Mouse (Mus musculus) embryo, embryonic 10 days (tissue): ENCODE measurements around the gene Fermt3.
A peak's percentile ranks its signal among the peaks of the same experiment; 100 is the strongest.

ENCODE experiments used
- DNase-seq: peaks from one replicate; pipeline ENCODE4 v3.0.0-alpha.2; 2015; ENCODE audit warnings: low spot score

The Fermt3 gene

GRCm38 (mm10) chr19:7039088-7039720, 19.9 kb upstream of the Fermt3 start:
- DNase-seq, result peak; percentile 75

DNA sequence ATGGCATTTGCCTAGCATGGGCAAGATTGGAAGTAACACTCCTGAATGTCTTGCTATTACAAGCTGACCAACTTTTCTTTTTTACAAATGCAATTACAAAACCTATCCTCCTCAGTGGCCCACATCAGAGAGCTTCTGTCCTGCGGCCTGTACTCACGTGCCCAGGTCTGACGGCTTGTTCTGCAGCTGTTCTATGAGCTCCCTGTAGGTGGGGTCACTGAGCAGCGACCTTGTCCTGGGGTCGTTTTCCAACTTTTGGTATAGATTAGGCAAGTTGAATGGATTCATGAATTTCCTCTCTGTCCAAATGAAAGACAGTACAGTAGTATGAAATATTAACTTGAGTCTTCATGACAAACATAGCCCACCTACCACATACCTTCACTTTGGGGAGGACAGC, 14.7 kb upstream of the Fermt3 start:
- no peak for DNase-seq

- no peak for DNase-seq
These were observed 10.3 kb upstream of the Fermt3 start for GRCm38 (mm10) chr19:7029531-7029930.

DNA sequence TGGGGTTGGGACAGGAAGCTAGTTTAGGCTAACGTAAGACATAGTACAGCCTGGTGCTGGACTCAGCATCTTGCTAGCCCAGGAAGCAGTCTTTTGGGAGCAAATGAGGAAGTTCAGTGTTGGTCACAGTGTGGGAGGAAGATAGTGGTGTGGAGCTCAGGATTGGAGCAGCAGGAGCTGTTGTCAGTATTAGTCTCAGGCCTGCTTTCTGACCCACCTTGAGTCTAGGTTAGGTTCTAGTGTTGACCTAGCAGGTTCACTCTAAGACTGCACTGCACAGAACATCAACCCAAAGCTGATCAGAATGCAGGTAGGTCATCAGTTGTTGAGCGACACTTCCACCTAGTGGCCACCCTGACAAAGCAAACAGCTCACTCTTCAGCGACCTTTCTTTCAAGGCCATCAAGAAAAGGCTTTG, 964 bp upstream of the Fermt3 start:
- peak; percentile 77 for DNase-seq

DNA sequence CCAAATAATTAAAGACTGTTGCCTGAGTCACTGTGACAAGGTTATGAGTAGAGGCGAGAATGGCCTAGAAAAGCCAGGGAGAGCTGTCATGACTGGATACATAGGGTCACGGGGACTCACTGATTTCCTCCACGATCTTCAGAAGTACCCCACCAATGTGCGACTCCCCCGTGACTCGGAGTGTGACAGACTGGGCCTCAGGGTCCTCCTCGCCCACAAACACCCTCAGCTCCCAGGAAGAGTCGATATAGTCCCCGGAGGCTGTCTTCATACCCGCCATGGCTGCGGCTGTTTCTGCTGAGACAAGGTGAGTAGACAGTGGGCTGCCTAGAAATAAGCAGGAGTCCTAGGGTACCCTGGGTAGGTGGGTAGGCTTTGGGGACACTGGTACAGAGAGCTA, 723 bp downstream of the Fermt3 start:
- DNase-seq, result no peak

- DNase-seq, result no peak
These were observed 1.5 kb downstream of the Fermt3 start for GRCm38 (mm10) chr19:7017541-7018457.

DNA sequence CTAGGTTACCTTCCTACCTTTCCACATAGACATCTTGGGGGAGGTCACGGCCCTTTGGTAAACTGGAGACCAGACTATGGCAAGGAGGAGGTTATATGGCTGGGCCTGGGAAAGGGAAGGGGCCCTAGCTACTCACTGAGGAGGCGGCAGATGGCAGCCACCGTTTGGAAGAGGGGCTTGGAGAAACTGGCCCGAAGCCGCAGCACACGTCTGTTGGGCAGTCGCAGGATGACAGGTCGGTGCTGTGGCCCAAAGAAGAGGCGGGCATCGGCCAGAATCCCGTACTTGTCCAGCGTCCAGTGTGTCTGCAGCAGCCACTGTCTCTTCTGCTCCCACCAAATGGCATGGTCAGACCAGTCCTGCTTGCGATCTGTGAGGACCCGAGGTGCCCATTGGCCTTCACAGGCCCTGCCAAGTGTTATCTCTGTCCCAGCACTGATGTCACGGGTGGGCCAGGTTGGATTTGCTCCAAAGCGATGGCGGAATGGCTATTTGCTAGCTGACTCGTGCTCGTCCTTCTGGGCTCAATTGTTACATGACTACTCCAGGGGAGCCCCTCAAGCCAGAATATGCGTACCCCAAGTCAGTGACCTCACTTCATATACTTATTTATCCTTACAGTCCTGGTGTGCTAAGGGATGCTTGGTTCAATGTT, 4.7 kb downstream of the Fermt3 start:
- no peak for DNase-seq

GRCm38 (mm10) chr19:7013984-7014383, 5.3 kb downstream of the Fermt3 start:
- DNase-seq, result no peak

DNA sequence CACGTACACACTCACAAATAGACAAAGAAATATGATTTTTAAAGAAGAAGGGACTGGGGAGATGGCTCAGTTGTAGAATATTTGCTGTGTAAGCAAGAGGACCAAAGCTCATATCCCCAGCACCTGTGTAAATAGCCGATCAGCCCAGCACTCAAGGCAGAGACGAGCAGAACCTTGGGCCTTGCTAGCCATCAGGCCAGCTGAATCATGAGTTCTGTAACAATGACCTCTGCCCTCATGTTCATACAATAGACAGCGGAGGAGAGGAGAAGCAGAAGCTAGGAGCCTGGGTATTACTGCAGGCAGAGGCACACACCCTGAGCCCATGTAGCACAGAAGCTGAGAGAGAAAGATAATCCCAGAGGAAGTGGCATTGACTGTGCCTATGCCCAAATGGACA, 6.8 kb downstream of the Fermt3 start:
- DNase-seq, result no peak

- no peak for DNase-seq
These were observed 12.2 kb downstream of the Fermt3 start for GRCm38 (mm10) chr19:7006892-7007593.

DNA sequence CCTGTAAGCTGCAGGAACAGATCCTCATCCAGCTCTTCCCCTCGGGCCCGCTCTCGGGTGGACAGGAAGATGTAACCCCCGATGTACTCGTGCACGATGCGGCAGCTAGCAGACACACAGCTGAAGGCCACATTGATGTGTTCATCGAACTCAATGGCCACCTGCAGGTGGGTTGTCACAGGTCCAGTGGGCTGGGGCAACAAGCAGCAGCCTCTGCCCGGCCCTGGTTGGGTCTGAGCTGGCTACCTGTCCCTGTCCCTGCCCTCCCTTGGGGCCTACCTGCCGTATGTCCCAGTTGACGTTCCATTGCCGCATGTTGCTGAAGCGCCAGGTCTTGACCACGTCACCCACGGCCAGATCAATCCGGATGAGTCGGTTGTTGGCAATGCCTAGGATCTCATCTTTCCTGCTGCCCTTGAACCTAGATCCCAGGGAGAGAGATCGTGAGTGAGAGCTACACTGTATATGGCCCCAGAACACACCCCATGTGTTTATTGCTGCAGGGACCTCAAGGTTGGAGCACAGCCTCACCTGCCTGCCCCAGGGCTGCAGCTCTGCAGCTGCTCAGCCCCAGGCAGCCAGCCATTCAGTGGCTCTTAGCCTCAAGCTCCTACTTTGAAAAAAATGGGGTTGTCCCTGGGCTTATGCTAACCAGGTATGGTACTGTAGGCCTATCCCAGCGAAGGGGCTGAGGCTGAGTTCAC, 19.8 kb downstream of the Fermt3 start:
- DNase-seq, result no peak

GRCm38 (mm10) chr19:6997721-6998290, 21.5 kb downstream of the Fermt3 start:
- no peak for DNase-seq

DNA sequence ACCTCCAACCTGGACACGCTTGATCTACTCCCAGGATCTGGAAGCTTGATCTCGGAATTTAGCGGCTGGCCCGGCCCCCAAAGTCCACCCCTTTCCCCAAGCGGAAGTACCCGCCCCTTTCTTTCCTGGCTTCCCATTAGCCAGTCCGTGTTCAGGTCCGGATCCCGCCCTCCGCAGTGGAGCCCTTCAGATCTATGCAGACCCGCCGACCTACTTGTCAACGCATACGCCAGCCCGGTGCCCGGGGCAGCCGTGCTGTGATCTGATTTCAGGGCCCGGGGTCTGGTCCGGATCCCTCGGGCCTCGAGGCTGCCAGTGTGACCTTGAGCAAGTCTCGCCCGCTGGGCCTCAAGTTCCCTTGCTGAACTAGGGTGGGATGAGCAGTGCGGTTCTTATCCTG, 23.3 kb downstream of the Fermt3 start, which contains the start of the genes Nudt22 and Trpt1:
TSS of gene Nudt22 (minus strand) at position 112 of the 400 bp plus-strand sequence.
TSS of gene Trpt1 (plus strand) at position 126 of the 400 bp plus-strand sequence.
- peak; percentile 94 for DNase-seq

- no peak for DNase-seq
These were observed 23.8 kb downstream of the Fermt3 start for GRCm38 (mm10) chr19:6995255-6995991.

DNA sequence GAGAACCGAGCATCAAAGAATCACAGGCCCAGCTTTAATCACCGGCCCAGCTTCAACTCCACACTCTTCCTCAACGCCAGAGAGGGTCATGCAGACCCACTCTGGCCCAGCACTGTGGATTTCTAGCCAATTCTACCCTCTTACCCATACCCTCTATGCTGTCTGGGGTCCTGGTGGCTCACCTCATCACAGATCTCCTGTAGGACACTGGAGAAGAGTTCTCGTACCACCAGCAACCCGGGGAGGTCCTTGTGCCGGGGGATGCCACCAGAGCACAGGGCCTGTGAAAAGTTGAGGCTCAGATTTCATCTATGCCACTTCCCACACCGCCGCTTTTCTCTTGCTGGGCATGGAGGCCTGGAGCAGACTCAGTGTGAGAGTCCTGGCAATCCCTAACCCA, 24.8 kb downstream of the Fermt3 start:
- DNase-seq, result no peak

- DNase-seq, result no peak
These were observed 25.3 kb downstream of the Fermt3 start for GRCm38 (mm10) chr19:6994002-6994401.

- no peak for DNase-seq
These were observed 26.1 kb downstream of the Fermt3 start for GRCm38 (mm10) chr19:6993011-6993770.

DNA sequence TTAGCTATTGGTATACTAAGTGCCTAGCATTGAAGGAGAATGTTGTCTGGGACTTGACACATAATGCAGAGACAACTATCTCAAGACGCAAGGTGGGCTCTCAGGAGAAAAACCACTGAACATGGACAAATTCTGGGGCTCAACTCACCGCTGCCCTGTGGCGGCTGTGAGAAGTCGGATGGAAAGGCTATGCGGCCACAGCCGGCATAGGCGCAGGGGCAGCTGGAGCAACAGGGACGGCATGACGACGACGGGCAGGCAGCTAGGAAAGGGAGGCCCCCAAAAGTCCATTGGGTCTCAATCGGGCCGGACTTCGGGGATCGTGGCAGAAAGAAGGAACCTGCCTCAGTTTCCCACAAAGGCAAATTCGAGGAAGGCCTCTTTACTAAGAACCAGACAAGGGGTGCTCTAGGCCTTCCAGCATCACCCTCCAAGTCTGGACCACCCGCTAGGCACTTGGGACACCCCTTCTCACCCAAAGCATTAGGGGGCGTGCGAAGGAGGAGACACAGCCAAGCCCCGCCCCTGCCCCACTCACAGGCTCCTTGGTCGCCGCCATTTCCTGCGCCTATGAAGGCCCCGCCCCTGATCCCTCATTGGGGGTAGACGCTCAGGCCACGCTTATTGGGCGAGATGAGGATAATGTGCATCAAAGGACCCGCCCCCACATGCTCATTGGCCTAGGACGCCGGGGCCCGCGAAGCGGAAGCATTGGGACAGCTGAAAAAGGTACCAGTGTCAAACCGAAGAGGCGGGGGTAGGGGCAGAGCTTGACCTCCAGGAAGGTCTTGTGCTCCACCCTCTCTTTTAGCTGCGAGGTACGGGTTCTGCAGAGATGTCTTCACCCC, 27.0 kb downstream of the Fermt3 start, which contains the start of gene Dnajc4:
TSS of gene Dnajc4 (minus strand) at position 562 of the 848 bp plus-strand sequence.
- peak; percentile 98 for DNase-seq
